Mouse (Mus musculus): ENCODE results near the gene Naif1. TPM values are rescaled to one million over a fixed set of nuclear protein-coding genes. Genes with fewer than 3 reads are reported as not detected.

Naif1 gene
- 2.4 and 4.4 TPM in 2 replicates for polyA plus RNA-seq (2012; rRNA removed)

GRCm38 (mm10) chr2:32449761-32450754, at the start of gene Naif1:
Naif1 (plus strand) TSS chr2:32450457.
- H3K27me3 ChIP-seq (ENCODE audit: control insufficient read depth, insufficient read depth, low read length): no peaks in the 10 kb centered on the region
- peak within 1 kb of the TSS; percentile 76 for H3K27ac ChIP-seq (ENCODE audit: insufficient read depth, low read depth, low read length)
- TF ChIP-seq POLR2A (IDR thresholded peaks at IDR 0.05; ENCODE audit: low read depth, low read length) (no peak), CTCF (IDR thresholded peaks at IDR 0.05; ENCODE audit: extremely low read depth, insufficient read length, insufficient replicate concordance, low read depth, low read length) (no peak)
- H3K4me1 ChIP-seq (ENCODE audit: control insufficient read depth, insufficient read depth, insufficient read length, low read length): peaks cover 14% of the 10 kb centered on the region
- WGBS: 31% methylated on average over 15 of the region's 15 CpGs
- H3K36me3 ChIP-seq (ENCODE audit: control insufficient read depth, insufficient read depth, low read length): peaks cover 10% of the 10 kb centered on the region
- H3K4me3 ChIP-seq (ENCODE audit: low read depth, low read length): peak within 1 kb of the TSS; percentile 77

- H3K4me1 ChIP-seq (ENCODE audit: control insufficient read depth, insufficient read depth, insufficient read length, low read length): peaks cover 9% of the 10 kb centered on the region
- no peaks in the 10 kb centered on the region for H3K27me3 ChIP-seq (ENCODE audit: control insufficient read depth, insufficient read depth, low read length)
- TF ChIP-seq POLR2A (IDR thresholded peaks at IDR 0.05; ENCODE audit: low read depth, low read length): no peak
- peak; percentile 99; the same call in 1 of the 2 replicates for TF ChIP-seq CTCF (IDR thresholded peaks at IDR 0.05; ENCODE audit: extremely low read depth, insufficient read length, insufficient replicate concordance, low read depth, low read length)
- H3K36me3 ChIP-seq (ENCODE audit: control insufficient read depth, insufficient read depth, low read length): peaks cover 26% of the 10 kb centered on the region
- 18% methylated on average over 2 of the region's 2 CpGs for WGBS
- no peak overlapping the region for H3K4me3 ChIP-seq (ENCODE audit: low read depth, low read length)
- no peak overlapping the region for H3K27ac ChIP-seq (ENCODE audit: insufficient read depth, low read depth, low read length)
Measured at GRCm38 (mm10) chr2:32404663-32405062, 45.6 kb upstream of the Naif1 start.

GRCm38 (mm10) chr2:32407144-32407824, 43.0 kb upstream of the Naif1 start:
- H3K27me3 ChIP-seq (ENCODE audit: control insufficient read depth, insufficient read depth, low read length): no peaks in the 10 kb centered on the region
- WGBS: 75% methylated on average over 7 of the region's 7 CpGs
- peaks cover 6% of the 10 kb centered on the region for H3K36me3 ChIP-seq (ENCODE audit: control insufficient read depth, insufficient read depth, low read length)
- H3K27ac ChIP-seq (ENCODE audit: insufficient read depth, low read depth, low read length): no peak overlapping the region
- H3K4me1 ChIP-seq (ENCODE audit: control insufficient read depth, insufficient read depth, insufficient read length, low read length): peaks cover 12% of the 10 kb centered on the region
- TF ChIP-seq POLR2A (IDR thresholded peaks at IDR 0.05; ENCODE audit: low read depth, low read length): no peak
- no peak for TF ChIP-seq CTCF (IDR thresholded peaks at IDR 0.05; ENCODE audit: extremely low read depth, insufficient read length, insufficient replicate concordance, low read depth, low read length)
- no peak overlapping the region for H3K4me3 ChIP-seq (ENCODE audit: low read depth, low read length)

GRCm38 (mm10) chr2:32408429-32409424, 41.5 kb upstream of the Naif1 start:
- WGBS: 60% methylated on average over 25 of the region's 25 CpGs
- no peak overlapping the region for H3K27ac ChIP-seq (ENCODE audit: insufficient read depth, low read depth, low read length)
- H3K36me3 ChIP-seq (ENCODE audit: control insufficient read depth, insufficient read depth, low read length): no peaks in the 10 kb centered on the region
- no peaks in the 10 kb centered on the region for H3K27me3 ChIP-seq (ENCODE audit: control insufficient read depth, insufficient read depth, low read length)
- no peak for TF ChIP-seq CTCF (IDR thresholded peaks at IDR 0.05; ENCODE audit: extremely low read depth, insufficient read length, insufficient replicate concordance, low read depth, low read length)
- no peak for TF ChIP-seq POLR2A (IDR thresholded peaks at IDR 0.05; ENCODE audit: low read depth, low read length)
- peaks cover 12% of the 10 kb centered on the region for H3K4me1 ChIP-seq (ENCODE audit: control insufficient read depth, insufficient read depth, insufficient read length, low read length)
- no peak overlapping the region for H3K4me3 ChIP-seq (ENCODE audit: low read depth, low read length)

- peaks cover 12% of the 10 kb centered on the region for H3K4me1 ChIP-seq (ENCODE audit: control insufficient read depth, insufficient read depth, insufficient read length, low read length)
- H3K27me3 ChIP-seq (ENCODE audit: control insufficient read depth, insufficient read depth, low read length): no peaks in the 10 kb centered on the region
- no peak overlapping the region for H3K27ac ChIP-seq (ENCODE audit: insufficient read depth, low read depth, low read length)
- H3K4me3 ChIP-seq (ENCODE audit: low read depth, low read length): no peak overlapping the region
- 79% methylated on average over 7 of the region's 7 CpGs for WGBS
- no peak for TF ChIP-seq CTCF (IDR thresholded peaks at IDR 0.05; ENCODE audit: extremely low read depth, insufficient read length, insufficient replicate concordance, low read depth, low read length)
- no peak for TF ChIP-seq POLR2A (IDR thresholded peaks at IDR 0.05; ENCODE audit: low read depth, low read length)
- H3K36me3 ChIP-seq (ENCODE audit: control insufficient read depth, insufficient read depth, low read length): peaks cover 24% of the 10 kb centered on the region
Measured at GRCm38 (mm10) chr2:32411407-32411806, 38.9 kb upstream of the Naif1 start.

GRCm38 (mm10) chr2:32412742-32413531, 37.3 kb upstream of the Naif1 start:
- Histone ChIP-seq H3K27ac (ENCODE audit: insufficient read depth, low read depth, low read length) (no peak overlapping the region), H3K4me3 (ENCODE audit: low read depth, low read length) (no peak overlapping the region), H3K36me3 (ENCODE audit: control insufficient read depth, insufficient read depth, low read length) (peaks cover 38% of the 10 kb centered on the region), H3K4me1 (ENCODE audit: control insufficient read depth, insufficient read depth, insufficient read length, low read length) (peaks cover 12% of the 10 kb centered on the region), H3K27me3 (ENCODE audit: control insufficient read depth, insufficient read depth, low read length) (no peaks in the 10 kb centered on the region)
- WGBS: 69% methylated on average over 6 of the region's 6 CpGs
- TF ChIP-seq POLR2A (IDR thresholded peaks at IDR 0.05; ENCODE audit: low read depth, low read length): no peak
- no peak for TF ChIP-seq CTCF (IDR thresholded peaks at IDR 0.05; ENCODE audit: extremely low read depth, insufficient read length, insufficient replicate concordance, low read depth, low read length)

All from small intestine, adult 2 months (tissue).